Mouse (Mus musculus) 3134 (cell line): ENCODE measurements around the gene Cacfd1.
A peak's percentile ranks its signal among the peaks of the same experiment; 100 is the strongest.

Experiments
- DNase-seq: peaks from one replicate; pipeline ENCODE4 v3.0.0-alpha.2; 2011; ENCODE audit warnings: low spot score; ENCODE audit not compliant: insufficient read length; ENCODE audit errors: extremely low read depth

The Cacfd1 gene

GRCm38 (mm10) chr2:27026857-27027617, 17.3 kb downstream of the Cacfd1 start:
- peak; percentile 44 for DNase-seq

DNA sequence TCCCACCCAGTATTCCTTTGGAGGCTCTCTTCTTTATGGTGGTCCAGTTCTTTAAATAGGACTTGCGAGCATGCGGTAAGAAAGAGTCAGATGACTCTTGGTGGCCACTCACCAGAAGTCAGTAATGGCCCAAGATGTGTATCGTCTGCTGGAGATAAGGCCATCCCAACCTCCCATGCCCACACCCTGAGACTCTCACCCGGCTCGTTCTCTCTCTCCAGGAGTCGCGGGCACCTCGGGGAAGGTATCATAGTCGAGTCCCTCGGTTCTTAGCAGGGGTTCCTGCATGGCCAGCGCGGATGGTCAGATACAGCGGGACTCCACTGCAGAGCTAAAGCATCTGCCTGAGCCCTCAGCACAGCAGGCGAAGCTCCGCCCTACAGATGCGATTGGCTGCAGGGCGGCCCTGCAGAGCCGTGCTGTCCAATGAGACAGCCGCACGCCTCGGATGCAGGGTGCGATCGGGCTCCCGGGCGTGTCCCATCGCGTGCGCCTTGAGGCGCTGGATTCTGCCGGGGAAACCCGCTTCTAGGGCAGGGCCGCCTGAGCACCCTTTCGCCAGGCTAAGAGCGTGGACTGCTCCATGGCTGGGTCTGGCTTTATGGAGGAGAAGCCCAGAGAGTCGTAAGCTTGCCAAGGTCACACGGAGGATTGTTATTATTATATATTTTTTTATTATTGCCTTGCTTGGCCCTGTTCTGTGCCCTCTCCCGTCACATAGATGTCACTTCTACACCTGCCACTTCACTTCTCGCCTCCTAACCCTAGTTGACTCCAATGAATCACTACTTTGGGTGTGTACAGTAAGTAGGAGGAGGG, 18.1 kb downstream of the Cacfd1 start, which contains the start of gene Slc2a6:
TSS of gene Slc2a6 (minus strand) at position 381 of the 819 bp plus-strand sequence.
- DNase-seq: peak; percentile 92

- DNase-seq: no peak
Measured at GRCm38 (mm10) chr2:27028437-27029015, 18.8 kb downstream of the Cacfd1 start.

DNA sequence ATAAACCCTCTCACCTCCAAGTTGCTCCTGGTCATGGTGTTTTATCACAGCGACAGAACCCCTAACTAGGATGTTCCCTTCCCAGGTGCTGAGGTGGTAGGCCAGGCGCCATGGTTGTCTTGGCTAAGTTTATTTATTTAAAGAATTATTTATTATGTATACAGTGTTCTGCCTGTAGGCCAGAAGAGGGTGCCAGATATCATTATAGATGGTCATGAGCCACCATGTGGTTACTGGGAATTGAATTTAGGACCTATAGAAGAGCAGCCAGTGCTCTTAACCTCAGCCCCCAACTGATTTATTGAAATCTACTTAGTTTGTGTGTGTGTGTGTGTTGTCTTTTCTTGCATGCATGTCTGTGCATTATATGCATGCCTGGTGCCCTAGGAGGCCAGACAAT, 22.6 kb downstream of the Cacfd1 start:
- no peak for DNase-seq

GRCm38 (mm10) chr2:27036003-27036402, 26.3 kb downstream of the Cacfd1 start:
- no peak for DNase-seq

DNA sequence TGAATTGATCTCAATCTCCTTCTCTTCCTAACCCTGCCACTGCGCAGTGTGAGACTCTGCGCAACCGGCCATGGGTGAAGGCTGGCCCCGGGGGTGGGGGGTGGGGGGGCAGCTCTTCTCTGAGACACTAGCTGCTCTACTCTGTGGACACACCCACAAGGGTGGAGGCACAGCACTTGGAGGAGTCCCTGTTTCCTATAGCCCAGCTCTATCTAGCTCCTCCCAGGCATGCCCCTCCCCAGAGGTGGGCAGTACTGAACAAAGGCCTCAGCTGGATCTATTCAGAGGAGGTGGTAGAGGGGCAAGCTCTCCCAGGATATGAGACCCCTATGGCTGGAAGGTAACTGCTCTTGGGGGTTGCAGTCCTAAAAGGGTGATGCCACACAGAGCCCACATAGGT, 27.3 kb downstream of the Cacfd1 start:
- no peak for DNase-seq

GRCm38 (mm10) chr2:27038596-27038995, 28.9 kb downstream of the Cacfd1 start:
- no peak for DNase-seq

GRCm38 (mm10) chr2:27039286-27039685, 29.6 kb downstream of the Cacfd1 start:
- no peak for DNase-seq

- peak; percentile 57 for DNase-seq
Measured at GRCm38 (mm10) chr2:27042131-27042844, 32.6 kb downstream of the Cacfd1 start.

GRCm38 (mm10) chr2:27043461-27043860, 33.7 kb downstream of the Cacfd1 start:
- DNase-seq: no peak

GRCm38 (mm10) chr2:27044166-27044565, 34.4 kb downstream of the Cacfd1 start:
- DNase-seq: no peak

GRCm38 (mm10) chr2:27044641-27045040, 34.9 kb downstream of the Cacfd1 start:
- no peak for DNase-seq

DNA sequence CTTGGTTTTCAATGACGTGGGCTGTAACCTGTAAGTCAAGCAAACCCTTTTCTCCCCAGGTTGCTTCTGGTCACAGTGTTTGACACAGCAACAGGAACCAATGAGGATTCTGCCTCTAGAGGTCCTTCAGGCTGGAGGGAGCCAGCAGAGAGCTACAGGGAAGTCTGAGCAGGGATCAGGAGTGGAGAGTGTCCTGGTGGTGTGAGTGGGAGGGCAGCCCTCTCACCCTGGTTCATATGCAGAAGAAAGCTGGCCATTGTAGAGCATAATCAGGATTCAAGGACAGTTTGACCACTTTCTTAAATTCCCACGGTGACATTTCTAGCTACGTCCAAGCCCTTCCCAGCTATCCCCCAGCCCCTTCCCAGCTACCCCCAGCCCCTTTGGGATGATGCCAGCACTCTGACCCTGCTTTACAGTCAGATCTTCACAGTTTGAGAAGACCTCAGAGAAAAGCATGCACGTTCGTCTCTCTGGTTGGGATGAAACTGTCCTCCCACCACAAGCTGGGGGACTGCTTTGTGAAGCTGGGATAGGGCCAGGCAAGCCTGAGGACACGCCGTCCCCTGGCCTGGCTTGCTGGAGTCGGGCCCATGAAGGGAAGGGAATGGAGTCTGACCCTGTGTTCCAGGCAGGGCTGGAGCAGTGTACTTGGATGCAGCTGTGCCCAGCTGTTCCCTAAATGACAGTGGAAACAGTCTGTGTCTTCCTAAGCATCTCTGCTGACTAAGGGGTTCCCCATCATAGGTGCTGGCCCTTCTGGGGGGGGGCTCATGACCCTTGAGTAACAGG, 36.4 kb downstream of the Cacfd1 start:
- no peak for DNase-seq

DNA sequence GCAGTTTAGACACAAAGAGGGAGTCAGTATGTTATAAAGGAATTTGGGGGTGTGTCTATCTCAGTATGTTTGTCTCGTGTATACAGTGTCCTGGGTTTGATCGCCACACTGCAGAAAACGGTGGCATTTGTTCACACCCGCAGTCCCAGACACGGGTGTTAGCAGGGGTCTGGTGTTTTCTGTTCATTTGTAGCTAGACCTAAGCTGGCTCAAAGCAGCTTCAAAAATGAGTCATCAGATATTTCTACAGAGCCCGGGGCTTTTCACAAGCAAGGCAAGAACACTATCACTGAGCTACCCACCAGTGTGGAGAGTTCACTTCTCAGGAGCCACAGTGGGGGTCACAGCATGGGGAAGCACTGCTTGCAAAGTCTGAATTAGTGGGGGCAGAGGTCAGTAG, 39.7 kb downstream of the Cacfd1 start:
- DNase-seq: no peak

- no peak for DNase-seq
Measured at GRCm38 (mm10) chr2:27058251-27058650, 48.5 kb downstream of the Cacfd1 start.

- DNase-seq: no peak
Measured at GRCm38 (mm10) chr2:27058751-27059150, 49.0 kb downstream of the Cacfd1 start.

GRCm38 (mm10) chr2:27059187-27059586, 49.5 kb downstream of the Cacfd1 start:
- DNase-seq: no peak

DNA sequence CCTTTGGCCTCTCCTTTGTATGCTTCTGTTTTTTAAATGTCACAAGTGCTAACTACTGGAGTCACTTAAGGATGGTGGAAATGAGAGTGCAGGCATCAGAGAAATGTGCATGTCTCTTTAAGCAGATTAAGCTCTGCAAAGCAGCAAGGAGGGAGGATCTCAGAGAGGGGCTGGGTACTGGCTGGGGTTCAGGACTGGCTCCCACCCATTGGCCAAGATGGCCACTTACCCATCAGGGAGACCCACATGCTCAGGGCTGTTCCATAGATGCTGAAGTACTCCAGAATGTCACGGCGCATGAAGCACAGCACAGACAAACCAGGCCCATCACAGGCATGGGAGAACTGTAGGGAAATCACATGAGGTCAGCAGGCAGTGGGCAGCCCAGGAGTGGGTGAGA, 57.4 kb downstream of the Cacfd1 start:
- DNase-seq: no peak

DNA sequence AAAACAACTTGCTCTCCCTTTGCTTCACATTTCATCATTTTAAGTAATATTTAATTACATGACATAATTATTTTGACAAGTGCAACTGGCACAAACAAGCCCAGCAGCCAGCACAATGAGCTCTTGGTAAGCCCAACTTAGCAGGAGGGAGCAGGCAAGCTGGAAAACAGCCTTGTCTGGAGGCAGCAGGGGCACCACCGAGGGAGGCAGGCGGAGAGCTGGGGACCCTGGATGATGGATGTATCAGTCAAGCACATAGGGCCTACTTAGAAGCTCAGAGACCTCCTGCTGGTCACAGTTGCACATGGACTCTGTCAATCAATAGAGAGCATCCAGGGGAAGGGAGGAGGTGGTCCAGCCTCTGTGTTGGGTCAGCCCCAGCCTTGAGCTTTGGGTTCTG, 58.3 kb downstream of the Cacfd1 start:
- DNase-seq: no peak

DNA sequence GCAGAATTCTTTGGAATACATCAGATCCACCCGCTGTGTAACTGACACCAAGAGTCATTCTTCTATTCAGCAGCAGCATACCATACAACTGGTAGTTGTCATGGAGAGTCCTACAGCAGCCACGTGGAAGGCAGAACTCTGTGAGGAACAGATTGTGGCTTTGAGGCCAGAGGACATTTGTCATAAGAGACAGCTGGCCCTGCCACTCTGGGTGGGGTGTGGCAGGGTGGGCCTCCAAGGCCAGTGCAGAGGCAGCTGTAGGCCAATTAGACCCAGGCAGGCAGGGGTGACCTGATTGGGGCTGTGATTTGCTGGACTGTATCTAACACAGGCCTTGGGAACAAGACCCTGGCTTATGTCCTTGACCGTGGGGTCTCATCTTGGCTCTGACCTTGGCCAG, 59.9 kb downstream of the Cacfd1 start:
- DNase-seq: no peak
